Mouse (Mus musculus): ENCODE measurements at regions not wholly inside any gene's neighbourhood (a gene's known extent, or its start where the extent isn't known, plus 50 kb on each side); places are given as distances from the start of the nearest gene placed in this dataset.

DNA sequence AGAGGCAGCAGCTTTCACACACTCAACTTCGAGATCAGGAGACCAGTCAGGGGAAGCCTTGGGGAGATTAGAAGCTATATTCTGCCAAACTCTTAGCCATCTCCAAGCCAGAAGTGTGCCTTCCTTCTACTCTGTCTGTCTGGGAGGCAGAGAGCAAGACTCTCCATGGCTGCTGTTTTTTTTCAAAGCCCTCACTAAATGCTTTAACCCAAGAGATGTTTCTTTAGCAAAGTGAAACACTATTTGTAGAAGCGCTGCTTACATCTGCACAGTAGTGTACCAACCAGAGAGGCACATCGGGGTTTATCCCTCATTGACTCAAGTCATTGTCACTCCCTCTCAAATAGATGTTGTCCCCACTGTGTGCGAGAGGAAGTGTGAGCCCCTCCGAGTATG is 105.6 kb upstream of the Zfand5 start:
- TF ChIP-seq CTCF (IDR thresholded peaks at IDR 0.05; ENCODE audit: borderline replicate concordance, insufficient read depth, low read depth, low read length) (no peak), POLR2A (IDR thresholded peaks at IDR 0.05; ENCODE audit: borderline replicate concordance, insufficient read depth, low read length) (no peak)

Data from cerebellum, adult 2 months (tissue).